Mouse (Mus musculus) c-Kit-positive CD71-negative TER-119-negative erythroid progenitor cells, embryonic 14.5 days (primary cell): ENCODE data around the gene Fgf22.

Experiments
- DNase-seq: peaks from one replicate; pipeline ENCODE4 v3.0.0-alpha.2; 2013; ENCODE audit warnings: low read depth

Gene Fgf22

DNA sequence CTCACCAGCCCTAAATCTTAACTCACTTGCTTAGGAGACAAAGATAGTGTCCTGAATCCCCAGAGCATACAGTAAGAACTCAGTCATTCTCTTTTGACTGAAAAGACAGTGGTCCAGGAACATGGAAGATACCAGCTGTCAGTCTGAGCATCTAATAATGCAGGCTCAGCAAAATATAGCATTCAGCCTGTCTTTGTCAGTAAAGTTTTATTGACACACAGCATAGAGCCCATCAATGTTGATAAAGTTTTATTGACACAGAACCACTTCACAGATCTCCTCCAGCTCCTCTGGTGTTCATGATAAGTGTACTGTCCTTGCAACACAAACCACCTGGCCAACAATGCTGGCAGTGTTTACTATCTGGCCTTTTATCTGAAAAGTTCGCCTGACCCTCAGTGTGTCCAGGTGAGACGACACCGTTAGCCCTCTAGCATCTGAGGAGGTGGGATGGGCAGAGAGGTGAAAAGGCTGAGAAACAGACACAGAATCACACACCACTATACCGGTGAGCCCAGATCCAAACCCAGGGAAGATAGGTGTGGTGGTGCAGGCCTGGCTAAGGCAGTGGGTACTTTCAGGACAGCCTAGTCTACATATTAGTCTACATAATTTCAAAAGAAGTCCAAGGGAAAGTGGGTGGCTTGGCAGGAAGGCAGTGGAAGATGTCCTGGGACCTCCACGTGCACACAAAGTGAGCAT, 37.6 kb downstream of the Fgf22 start:
- no peak for DNase-seq

DNA sequence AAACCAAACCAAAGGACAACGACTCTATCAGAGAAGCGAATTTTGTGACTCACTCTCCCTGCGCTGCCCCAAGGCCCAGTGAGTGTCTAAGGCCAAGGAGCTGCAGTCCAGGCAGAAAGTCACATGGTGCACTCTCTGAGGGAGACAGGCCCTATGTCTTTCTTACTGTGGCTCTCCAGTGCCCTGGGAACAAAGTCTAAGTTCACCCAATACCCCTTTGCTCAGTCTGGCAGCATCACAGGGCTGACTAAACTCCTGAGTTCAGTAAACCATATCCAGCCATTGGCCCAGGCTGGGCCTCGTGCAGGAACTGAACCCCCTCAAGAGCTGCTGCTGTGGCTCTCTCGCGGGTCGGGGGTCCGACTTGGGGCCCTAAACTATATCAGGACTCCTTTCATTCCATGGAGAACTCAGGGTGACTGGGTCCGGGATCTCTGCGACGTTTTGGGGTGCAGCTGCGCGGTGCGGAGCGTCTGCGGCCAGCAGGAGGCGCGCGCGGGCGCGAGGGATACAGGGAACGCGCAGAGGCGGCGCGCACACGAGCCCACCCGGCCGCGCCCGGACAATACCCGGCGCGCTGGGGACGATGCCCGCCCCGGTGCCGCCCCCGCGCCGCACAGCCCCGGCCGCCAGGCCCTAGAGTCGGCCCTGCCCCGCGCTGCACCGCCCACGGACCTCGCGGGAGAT, 38.3 kb downstream of the Fgf22 start, which contains the start of gene Palm:
TSS of gene Palm (plus strand) at position 522 of the 687 bp plus-strand sequence.
- DNase-seq, result peak; percentile 51

DNA sequence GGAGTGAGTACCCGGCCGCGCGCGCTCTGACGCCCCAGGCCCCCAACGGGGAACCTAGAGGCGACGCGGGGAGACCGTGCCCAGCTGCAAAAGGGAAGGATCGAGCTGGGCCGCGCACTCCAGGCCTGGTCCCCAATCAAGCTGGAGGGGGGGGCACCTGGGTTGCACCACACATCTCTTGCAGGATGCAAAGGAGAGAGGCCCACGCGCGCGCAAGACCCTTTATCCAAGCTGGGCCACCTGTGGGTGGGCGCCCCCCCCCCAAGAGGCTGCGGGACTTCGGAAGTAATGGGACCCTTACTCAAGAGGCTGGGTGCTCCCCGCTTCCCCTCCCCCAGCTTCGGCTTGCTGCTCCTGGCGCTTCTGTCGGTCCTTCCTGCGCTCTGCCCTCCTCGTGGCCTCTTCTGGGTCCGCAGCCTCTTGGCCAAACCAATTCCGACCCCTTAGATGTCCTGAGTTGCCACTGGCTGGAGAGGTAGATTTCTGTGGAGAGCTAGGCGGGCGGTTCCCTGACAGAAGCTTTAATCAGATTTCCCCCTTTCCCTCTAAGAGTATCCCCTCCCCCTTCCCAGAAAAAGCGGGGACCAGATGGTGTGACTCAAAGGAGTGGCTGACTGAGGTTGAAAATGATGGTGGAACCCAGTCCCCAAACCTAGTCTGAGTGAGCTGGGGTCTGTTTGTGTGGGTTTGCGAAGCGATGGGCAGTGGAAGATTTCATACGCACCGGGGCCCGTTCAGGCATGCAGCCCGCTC, 39.0 kb downstream of the Fgf22 start:
- DNase-seq, result no peak

DNA sequence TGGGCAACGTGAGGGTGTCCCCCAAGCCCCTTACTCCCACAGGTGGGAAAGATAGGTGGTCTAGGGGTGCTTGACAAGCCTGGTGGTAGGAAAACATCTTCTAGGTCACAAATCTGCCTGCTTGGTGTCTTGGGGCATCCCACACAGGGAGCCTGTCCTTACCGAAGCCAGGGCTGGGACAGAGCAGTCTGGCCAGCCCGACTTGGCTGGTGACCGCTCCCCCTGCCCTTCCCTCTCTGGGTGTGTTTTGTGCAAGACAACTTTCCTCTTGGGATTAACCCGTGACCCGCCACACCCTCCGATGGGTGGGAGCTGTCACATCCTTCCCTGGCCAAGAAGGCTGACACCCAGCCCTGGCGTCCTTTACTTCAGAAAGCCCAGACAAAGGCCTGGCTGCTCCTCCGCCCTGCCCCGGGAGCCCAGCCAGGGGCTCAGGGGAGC, 39.6 kb downstream of the Fgf22 start:
- no peak for DNase-seq

DNA sequence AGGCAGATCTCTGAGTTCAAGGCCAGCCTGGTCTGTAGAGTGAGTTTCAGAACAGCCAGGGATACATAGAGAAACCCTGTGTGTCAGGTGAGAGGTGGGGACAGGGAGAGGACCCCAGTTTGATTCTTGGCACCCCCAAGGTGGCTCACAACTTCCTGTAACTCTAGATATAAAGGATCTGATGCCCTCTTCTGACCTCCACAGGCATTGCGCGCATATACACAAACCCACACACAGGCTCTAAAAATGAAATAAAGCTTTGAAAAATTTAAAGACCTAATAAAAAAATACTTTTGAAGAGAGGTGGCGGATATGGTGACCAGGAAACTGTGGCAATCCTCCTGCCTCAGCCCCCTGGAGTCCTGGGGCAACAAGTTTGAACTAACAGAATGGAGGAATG, 41.0 kb downstream of the Fgf22 start:
- DNase-seq, result no peak

DNA sequence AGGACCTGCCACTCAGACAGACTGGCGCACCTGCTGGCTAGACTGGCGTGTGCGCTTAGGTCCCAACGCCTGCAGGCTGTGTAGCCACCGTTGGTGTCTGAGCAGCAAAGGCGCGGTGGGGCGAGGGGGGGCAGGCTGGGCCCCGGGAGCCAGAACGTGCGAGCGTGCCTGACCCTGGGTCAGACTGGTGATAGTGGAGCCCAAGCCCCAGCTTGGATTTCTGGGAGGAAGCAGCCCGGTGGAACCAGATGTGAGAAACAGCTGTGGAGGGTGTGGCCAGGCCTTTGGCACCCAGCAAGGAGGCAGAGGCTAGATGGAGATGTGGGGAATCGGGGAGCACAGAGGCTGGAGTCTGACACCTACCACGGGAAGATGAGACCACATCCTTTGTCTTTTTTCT, 42.5 kb downstream of the Fgf22 start:
- no peak for DNase-seq

DNA sequence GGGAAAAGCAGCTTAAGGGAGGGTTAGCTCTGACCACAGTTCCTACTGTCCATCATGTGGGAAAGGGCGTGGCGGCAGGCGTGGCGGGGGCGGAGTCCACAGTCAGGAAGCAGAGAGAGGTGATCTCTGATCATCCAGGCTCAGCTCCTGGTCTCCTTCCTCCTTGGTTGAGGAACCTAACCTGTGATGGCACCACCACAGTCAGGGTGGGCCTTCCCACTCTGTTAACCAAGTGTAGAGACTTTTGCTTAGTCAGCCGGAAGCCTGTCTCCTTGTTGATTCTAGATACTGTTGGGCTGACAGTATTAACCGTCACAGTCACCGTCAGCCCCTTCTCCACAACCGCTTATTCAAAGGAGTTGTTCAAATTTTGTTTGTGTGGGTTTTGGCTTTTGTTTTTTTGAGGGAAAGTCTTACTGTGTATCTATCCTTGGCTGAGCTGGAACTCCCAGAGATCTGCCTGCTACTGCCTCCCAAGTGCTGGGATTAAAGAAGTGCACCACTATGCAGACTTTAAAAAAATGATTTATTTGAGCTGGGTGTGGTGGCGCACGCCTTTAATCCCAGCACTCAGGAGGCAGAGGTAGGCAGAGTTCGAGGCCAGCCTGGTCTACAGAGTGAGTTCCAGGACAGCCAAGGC, 43.5 kb downstream of the Fgf22 start:
- peak; percentile 38 for DNase-seq

DNA sequence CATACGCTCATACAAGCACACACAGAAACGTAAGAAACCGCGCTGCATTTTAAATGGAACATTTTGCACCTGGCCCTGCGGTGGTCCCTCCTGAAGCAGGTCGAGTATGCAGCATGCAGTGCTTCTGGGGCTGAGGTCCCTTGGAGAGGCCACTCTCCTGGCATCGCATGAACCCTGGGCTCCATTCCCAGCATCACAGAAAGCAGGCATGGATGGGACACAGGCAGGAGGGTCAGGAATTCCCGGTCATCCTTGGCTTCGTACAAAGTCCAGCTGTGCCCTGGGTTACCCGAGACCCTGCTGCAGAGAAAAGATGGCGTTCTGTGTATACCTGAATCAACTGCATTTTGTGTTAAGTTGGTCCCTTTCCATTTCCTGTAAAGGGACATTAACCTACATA, 45.6 kb downstream of the Fgf22 start:
- DNase-seq, result no peak

DNA sequence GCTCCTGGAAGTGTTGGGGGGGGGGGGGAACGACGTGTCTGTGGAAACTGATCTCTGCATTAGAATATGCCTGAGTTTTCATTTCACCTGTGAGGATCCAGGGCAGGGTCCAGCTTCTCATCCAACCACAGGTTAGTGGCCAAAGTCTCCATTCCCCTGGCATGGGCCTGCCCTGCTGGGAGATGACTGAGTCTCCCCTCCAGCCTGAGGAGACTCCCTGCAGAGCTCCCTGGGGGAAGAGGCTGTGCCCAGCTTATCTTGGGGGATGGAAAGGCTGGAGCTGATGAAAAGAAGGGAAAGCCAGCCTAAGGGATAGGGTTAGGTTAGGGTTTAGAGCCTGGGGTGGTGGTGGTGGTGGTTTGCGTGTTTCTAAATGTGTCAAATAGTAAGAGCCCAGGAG, 47.0 kb downstream of the Fgf22 start:
- no peak for DNase-seq

DNA sequence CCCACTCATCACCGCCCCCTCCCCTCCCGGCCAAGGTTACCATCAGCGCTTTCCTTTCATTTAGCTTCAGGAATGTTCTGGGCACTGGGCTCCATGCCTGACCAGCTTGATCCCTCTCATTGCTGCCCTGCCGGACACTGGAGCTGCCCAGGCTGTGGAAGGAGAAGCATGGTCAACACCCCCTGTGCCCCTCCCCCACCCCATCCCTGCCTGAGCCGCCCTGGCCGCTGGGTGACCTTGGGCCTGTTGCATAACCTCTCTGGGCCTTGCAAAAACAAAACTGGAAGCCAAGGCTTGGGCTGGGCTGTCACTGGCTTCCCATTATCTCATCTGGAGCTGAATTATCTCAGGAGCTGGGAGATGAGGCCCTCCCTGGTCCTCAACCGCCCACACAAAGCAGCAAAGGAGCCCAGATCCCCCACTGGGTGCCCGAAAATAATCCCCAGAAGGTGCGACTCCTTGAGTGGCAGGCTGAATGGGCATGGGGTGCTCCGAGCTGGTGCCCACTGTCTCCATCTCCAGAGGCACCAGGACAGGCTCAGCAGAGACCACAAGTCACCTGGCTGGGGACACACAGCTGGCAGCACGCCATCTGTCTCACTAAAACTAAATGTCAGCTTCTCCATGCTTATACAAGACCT, 47.6 kb downstream of the Fgf22 start:
- DNase-seq, result no peak

DNA sequence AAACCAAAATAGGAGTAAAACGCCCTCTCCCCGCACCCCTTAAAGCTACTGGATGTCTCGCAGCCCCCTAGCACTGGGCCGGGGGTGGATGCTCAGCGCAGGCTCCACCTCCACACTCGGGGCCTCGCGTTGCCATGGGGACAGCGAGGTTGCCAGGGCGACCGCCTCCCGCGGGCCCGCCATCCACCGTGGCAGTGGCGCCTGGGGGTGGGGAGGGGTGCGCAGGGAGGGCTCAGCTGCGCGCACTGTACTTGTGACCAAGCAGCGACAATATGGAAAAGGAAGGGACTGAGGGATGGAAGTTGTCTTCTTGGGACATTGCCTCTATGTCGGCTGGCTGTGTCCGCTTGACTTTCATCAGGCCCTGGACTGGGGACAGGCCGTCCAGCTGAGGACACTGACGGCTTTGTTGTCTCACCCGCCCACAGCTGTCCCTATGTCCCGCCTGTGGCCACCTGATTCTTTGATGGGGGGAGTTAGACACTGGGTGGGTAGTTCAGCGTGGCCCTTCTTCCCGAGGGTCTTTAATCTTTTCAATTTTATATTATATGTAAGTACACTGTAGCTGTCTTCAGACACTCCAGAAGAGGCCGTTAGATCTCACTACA, 48.9 kb downstream of the Fgf22 start:
- DNase-seq, result no peak

DNA sequence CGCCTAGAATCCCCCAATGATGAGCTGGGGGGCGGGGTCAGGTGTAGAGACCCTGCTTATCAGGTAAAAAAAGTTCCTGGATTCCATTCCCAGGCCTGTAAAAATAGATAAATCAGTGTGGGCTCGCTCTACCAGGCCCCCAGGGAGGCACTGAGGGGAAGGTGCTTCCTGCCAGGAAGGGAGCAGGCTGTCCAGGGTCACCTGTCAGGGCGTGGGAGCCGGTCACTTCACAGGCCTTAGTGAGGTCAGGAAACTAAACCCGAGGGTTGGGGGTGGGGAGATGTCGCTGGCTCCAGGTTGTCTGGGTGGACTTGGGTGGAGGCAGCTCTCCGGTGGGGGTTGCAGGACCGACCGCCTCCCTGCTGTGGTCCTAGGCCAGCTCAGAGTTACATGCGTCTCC, 50.8 kb downstream of the Fgf22 start:
- no peak for DNase-seq

DNA sequence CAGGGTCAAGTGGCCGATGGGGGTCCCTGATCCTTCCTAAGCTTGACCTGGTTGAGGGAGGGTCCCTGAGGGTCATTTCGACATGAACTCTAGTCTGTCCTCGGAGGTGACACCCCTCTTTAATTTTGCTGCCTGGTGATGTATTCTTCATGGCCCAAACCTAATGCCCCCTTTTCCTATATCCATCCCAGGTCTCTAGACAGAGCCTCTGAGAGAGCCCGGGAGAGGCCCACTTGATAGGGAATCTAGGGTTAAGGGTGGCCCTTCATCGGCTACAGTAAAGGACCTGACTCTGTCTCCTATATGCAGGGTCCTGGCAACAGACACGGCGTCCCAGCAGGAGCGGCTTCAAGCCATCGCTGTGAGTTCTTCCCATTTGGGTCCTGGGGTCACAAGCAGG, 51.5 kb downstream of the Fgf22 start:
- DNase-seq, result no peak

DNA sequence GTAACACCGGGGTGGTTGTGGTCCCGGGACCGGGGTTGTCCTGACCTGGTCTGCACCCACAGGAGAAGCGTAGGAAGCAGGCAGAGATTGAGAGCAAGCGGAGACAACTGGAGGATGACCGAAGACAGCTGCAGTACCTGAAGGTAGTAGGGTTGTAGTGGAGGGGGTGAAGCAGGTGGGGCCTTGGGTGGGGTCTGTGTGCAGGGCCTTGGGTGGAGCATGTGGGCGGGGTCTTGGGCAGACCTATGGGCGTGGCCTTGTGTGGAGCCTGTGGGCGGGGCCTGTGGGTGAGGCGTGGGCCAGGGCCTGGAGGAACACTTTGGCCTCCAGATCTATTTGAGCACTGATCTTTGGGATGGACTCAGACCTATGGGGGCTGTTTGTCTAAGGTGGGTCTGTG, 52.1 kb downstream of the Fgf22 start:
- DNase-seq, result no peak

DNA sequence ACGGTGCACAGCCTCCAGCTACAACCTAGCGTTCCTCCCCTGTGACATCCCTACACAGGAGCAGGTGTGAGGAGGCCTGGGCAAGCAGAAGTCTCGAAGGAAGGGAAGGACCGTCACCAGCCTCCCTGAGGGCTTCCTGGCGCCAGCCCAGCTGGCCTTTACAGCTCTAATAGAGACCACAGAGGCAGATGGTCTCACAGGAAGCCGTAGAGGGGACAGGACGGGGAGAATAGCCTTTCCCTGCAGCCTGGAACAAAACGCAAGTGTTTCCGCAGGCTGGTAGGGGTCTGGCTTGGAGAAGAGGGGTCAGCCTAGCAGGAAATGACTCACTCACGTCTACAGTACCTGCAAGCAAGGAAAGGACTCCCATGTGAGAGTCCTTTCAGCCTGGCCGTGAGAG, 53.0 kb downstream of the Fgf22 start:
- no peak for DNase-seq
